Mouse (Mus musculus): ENCODE results near the gene Tmem160. TPM values are rescaled to one million over a fixed set of nuclear protein-coding genes. Genes with fewer than 3 reads are reported as not detected.

Gene Tmem160
- total and polyA plus RNA-seq, 2 experiments from 2014 or later, result 71.7 to 114 TPM

DNA sequence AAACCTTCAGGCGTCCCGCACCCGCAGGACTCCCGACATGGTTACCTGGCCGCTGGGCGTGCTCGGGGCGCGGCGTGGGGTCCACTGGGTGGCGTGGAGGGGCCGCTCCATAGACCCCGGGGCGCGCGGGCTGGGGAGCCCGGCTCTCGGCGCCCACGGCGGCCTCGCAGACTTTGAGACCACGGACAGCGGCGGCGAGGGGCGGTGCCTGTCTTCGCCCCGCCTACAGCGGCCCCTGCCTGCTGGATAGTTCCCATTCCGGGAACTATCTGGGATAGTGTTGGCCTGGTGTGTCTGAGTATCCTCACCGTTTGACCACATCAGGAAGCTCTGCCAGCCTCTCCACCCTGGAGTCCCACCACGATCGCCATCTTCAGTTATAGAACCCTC is 24.0 kb downstream of the Tmem160 start:
- Histone ChIP-seq H3K36me3 (ENCODE audit: insufficient read depth, low read length) (no peaks in the 10 kb centered on the region), H3K9me3 (ENCODE audit: low read length) (no peaks in the 10 kb centered on the region), H3K4me3 (ENCODE audit: low read length) (peak overlapping the region; percentile 37), H3K4me1 (ENCODE audit: insufficient read depth, low read length) (peaks cover 4% of the 10 kb centered on the region; the same call in 1 of the 2 replicates), H3K9ac (replicated peaks; ENCODE audit: low read length) (no peak overlapping the region), H3K4me2 (ENCODE audit: low read depth, low read length) (peak overlapping the region; percentile 62), H3K27ac (no peak overlapping the region), H3K27me3 (ENCODE audit: insufficient read depth, low read length) (peaks cover 45% of the 10 kb centered on the region)
- DNase-seq (ENCODE audit: low spot score), result no peak
- 2% methylated on average over 34 of the region's 34 CpGs for WGBS
- TF ChIP-seq CTCF (IDR thresholded peaks at IDR 0.05; ENCODE audit: low read depth), result no peak
- ATAC-seq, result peak; percentile 34; the same call in 1 of the 2 replicates

DNA sequence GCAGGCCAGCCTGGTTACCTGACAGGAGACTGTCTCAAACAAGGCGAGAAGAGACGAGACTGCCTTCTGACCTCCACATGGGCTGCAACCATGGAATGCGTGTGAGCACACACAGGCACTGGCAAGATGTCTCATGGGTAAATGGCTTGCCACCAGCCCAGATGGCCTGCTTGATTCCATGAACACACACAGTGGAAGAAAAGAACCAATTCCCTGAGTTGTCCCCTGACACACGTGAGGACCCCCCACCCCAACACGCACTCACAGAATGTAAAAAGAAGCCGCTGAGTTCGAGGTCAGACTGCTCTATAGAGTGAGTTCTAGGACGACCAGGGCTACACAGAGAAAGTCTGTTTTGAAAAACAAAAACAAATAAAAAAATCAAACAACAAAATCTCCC is 25.0 kb downstream of the Tmem160 start, which contains the start of gene Npas1:
Gene Npas1 (minus strand): TSS at position 101 of the 400 bp plus-strand sequence.
- H3K4me2 ChIP-seq (ENCODE audit: low read depth, low read length), result peak within 1 kb of the TSS; percentile 62
- H3K9me3 ChIP-seq (ENCODE audit: low read length), result no peaks in the 10 kb centered on the region
- no peak within 1 kb of the TSS for H3K9ac ChIP-seq (replicated peaks; ENCODE audit: low read length)
- H3K4me3 ChIP-seq (ENCODE audit: low read length), result peak within 1 kb of the TSS; percentile 37
- DNase-seq (ENCODE audit: low spot score) (no peak), ATAC-seq (no peak)
- no peak for TF ChIP-seq CTCF (IDR thresholded peaks at IDR 0.05; ENCODE audit: low read depth)
- no peaks in the 10 kb centered on the region for H3K36me3 ChIP-seq (ENCODE audit: insufficient read depth, low read length)
- H3K4me1 ChIP-seq (ENCODE audit: insufficient read depth, low read length), result peaks cover 4% of the 10 kb centered on the region; the same call in 1 of the 2 replicates
- H3K27ac ChIP-seq, result no peak within 1 kb of the TSS
- H3K27me3 ChIP-seq (ENCODE audit: insufficient read depth, low read length), result peaks cover 45% of the 10 kb centered on the region
- WGBS, result 86% methylated on average over 8 of the region's 8 CpGs

DNA sequence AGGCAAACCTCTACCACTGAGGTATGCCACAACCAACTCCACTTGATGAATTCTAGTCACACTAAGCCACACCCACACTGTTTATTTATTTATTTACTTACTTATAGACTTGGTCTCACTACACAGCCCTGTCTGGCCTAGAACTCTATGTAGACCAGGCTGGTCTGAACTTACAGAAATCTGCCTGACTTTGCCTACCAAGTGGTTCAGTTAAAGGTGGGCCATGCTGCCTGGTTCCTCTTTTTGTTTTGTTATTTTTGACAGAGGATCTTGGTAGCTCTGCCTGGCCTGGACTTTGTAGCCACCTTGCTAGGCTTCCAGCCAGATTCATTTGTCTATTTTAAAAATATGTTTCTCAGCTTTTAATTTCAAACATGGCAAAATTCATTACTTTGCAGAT is 36.2 kb downstream of the Tmem160 start:
- no peak overlapping the region for H3K4me3 ChIP-seq (ENCODE audit: low read length)
- no peak overlapping the region for H3K9ac ChIP-seq (replicated peaks; ENCODE audit: low read length)
- ATAC-seq, result no peak
- no peaks in the 10 kb centered on the region for H3K36me3 ChIP-seq (ENCODE audit: insufficient read depth, low read length)
- no peaks in the 10 kb centered on the region for H3K27me3 ChIP-seq (ENCODE audit: insufficient read depth, low read length)
- H3K4me1 ChIP-seq (ENCODE audit: insufficient read depth, low read length), result no peaks in the 10 kb centered on the region
- DNase-seq (ENCODE audit: low spot score), result no peak
- no peak for TF ChIP-seq CTCF (IDR thresholded peaks at IDR 0.05; ENCODE audit: low read depth)
- H3K9me3 ChIP-seq (ENCODE audit: low read length), result no peaks in the 10 kb centered on the region
- no peak overlapping the region for H3K27ac ChIP-seq
- H3K4me2 ChIP-seq (ENCODE audit: low read depth, low read length), result no peak overlapping the region

DNA sequence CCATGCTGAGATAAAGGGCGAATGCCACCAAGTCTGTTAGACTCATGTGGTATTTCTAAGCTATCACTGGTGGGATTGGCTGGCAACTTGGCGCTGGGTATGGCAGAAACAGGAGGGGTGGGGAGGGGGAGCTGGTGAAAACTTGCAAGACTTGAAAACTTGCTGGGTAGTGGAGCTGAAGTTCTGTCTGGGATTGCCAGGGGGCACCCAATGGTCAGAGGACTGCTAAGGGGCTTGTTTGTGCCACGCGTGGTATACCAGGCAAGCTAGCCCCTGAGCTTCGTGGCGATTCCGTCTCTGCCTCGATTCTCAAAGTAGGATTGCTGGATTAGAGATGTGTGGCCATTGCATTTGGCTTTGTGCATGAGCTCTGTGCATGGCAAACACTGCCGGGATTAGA is 37.4 kb downstream of the Tmem160 start:
- TF ChIP-seq CTCF (IDR thresholded peaks at IDR 0.05; ENCODE audit: low read depth), result no peak
- Histone ChIP-seq H3K4me2 (ENCODE audit: low read depth, low read length) (no peak overlapping the region), H3K27me3 (ENCODE audit: insufficient read depth, low read length) (no peaks in the 10 kb centered on the region), H3K4me1 (ENCODE audit: insufficient read depth, low read length) (no peaks in the 10 kb centered on the region), H3K9ac (replicated peaks; ENCODE audit: low read length) (no peak overlapping the region), H3K9me3 (ENCODE audit: low read length) (no peaks in the 10 kb centered on the region), H3K36me3 (ENCODE audit: insufficient read depth, low read length) (no peaks in the 10 kb centered on the region), H3K4me3 (ENCODE audit: low read length) (no peak overlapping the region), H3K27ac (no peak overlapping the region)
- ATAC-seq (no peak), DNase-seq (ENCODE audit: low spot score) (no peak)
- WGBS, result 89% methylated on average over 9 of the region's 9 CpGs

DNA sequence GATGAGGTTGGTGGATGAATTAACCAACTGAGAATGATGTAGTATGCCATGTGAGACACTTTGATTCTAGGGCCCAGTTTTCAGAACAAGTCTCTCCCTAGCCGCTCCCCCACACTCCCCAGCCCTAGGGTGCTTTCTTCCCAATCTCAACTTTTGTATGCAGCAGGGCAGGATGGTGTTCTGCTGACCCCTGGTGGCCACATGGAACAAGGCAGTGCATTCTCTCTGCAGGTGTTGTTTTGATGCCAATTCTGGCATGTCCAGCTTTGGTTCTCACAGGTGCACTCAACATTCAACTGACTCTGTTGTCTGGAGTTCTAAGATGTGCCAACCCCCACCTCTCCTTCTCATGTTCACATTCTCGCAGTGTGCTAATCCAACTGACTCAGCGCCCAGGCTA is 39.2 kb downstream of the Tmem160 start:
- peak; percentile 62 for ATAC-seq
- H3K4me1 ChIP-seq (ENCODE audit: insufficient read depth, low read length), result no peaks in the 10 kb centered on the region
- H3K9me3 ChIP-seq (ENCODE audit: low read length), result no peaks in the 10 kb centered on the region
- H3K27ac ChIP-seq, result no peak overlapping the region
- WGBS, result 25% methylated on average over 3 of the region's 3 CpGs
- H3K4me3 ChIP-seq (ENCODE audit: low read length), result no peak overlapping the region
- H3K36me3 ChIP-seq (ENCODE audit: insufficient read depth, low read length), result peaks cover 13% of the 10 kb centered on the region
- H3K9ac ChIP-seq (replicated peaks; ENCODE audit: low read length), result no peak overlapping the region
- no peak overlapping the region for H3K4me2 ChIP-seq (ENCODE audit: low read depth, low read length)
- no peaks in the 10 kb centered on the region for H3K27me3 ChIP-seq (ENCODE audit: insufficient read depth, low read length)
- DNase-seq (ENCODE audit: low spot score), result peak; percentile 75
- TF ChIP-seq CTCF (IDR thresholded peaks at IDR 0.05; ENCODE audit: low read depth), result peak; percentile 98

DNA sequence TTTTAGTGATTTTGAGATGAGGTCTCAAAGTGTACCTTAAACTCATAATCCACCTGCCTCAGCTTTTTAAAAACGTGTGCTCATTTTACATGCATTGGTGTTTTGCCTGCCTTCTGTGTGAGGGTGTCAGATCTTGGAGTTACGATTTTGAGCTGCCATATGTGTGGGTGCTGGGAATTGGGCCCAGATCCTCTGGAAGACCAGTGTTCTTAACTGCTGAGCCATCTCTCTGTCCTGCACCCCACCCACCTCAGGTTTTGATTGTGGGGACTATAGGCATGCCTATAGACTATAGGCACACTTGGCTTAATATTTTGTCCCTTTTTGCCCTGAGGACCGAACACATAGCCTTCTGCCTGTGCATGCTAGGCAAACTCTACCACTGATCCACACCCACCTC is 39.6 kb downstream of the Tmem160 start:
- no peak for ATAC-seq
- WGBS, result 61% methylated on average over 3 of the region's 3 CpGs
- no peaks in the 10 kb centered on the region for H3K4me1 ChIP-seq (ENCODE audit: insufficient read depth, low read length)
- peaks cover 17% of the 10 kb centered on the region for H3K36me3 ChIP-seq (ENCODE audit: insufficient read depth, low read length)
- no peak overlapping the region for H3K4me2 ChIP-seq (ENCODE audit: low read depth, low read length)
- H3K4me3 ChIP-seq (ENCODE audit: low read length), result no peak overlapping the region
- H3K27ac ChIP-seq, result no peak overlapping the region
- DNase-seq (ENCODE audit: low spot score), result no peak
- H3K9ac ChIP-seq (replicated peaks; ENCODE audit: low read length), result no peak overlapping the region
- H3K27me3 ChIP-seq (ENCODE audit: insufficient read depth, low read length), result no peaks in the 10 kb centered on the region
- TF ChIP-seq CTCF (IDR thresholded peaks at IDR 0.05; ENCODE audit: low read depth), result no peak
- no peaks in the 10 kb centered on the region for H3K9me3 ChIP-seq (ENCODE audit: low read length)

DNA sequence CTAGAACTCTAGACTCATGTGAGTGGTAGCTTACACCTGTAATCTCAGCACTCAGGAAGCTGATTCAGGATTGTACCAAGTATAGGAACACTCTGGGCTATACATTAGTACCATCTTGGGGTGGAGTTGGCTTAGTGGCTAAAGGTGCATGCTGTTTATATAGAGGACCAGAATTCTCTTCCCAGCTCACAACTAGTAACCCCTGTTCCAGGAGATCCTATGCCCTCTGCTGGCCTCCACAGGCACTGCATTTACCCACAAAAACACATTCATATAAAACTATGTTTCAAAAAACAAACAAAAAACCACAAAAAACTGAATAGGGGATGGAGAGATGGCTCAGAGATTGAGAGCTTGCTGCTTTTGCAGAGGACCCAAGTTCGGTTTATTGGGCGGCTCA is 40.8 kb downstream of the Tmem160 start:
- peaks cover 29% of the 10 kb centered on the region for H3K36me3 ChIP-seq (ENCODE audit: insufficient read depth, low read length)
- no peak overlapping the region for H3K4me2 ChIP-seq (ENCODE audit: low read depth, low read length)
- WGBS, result 46% methylated on average over 2 of the region's 2 CpGs
- peak; percentile 75 for TF ChIP-seq CTCF (IDR thresholded peaks at IDR 0.05; ENCODE audit: low read depth)
- no peaks in the 10 kb centered on the region for H3K4me1 ChIP-seq (ENCODE audit: insufficient read depth, low read length)
- ATAC-seq (peak; percentile 45), DNase-seq (ENCODE audit: low spot score) (peak; percentile 59)
- no peaks in the 10 kb centered on the region for H3K27me3 ChIP-seq (ENCODE audit: insufficient read depth, low read length)
- H3K9ac ChIP-seq (replicated peaks; ENCODE audit: low read length), result no peak overlapping the region
- H3K4me3 ChIP-seq (ENCODE audit: low read length), result no peak overlapping the region
- H3K9me3 ChIP-seq (ENCODE audit: low read length), result no peaks in the 10 kb centered on the region
- H3K27ac ChIP-seq, result no peak overlapping the region

Data from hindbrain, postnatal 0 days (tissue).